ENCODE assay signal across 26 mouse cellular contexts in the genomic region with DNA sequence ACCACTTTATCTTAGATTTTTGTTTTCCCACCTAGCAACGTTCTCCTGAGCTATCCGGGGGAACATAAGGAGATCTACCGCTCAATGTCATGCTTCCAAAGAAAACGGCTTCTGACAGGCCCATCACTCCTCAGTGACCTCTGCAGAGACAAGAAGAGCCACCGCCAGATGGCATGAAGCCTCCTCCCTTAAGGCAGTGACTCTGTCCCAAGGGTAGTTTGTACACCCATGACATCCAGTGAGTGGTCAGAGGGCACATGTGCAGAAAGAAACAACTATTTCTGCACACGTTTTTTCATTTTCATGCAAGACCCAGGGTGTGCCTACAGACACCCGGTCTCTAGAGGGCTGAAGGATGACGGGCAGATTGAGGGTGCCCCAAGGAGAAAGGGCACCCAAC. TPM values are rescaled to one million over a fixed set of nuclear protein-coding genes. Genes with fewer than 3 reads are reported as not detected.
"Had no signal": no experiment of that assay in that cellular context is flagged by ENCODE, and none has a peak within 500 bp of the region (broad histone marks: within the 10 kb centered on the region; RNA-seq: fewer than 3 reads in every experiment).

No protein-coding gene starts in this region.

- DNase-seq: liver, postnatal 0 days; lung, adult 2 months; lung, postnatal 10 days; lung, postnatal 4 days; midbrain, embryonic 14.5 days; right cerebral cortex, adult 18-20 months; right cerebral cortex, postnatal 25 days; right cerebral cortex, postnatal 4 days; spleen, adult 18-20 months; thymus, adult 2 months; thymus, postnatal 25 days; thymus, postnatal 4 days had no signal

- ATAC-seq: liver, postnatal 0 days; midbrain, embryonic 16.5 days had no signal

- H3K27me3 ChIP-seq: lung, embryonic 15.5 days; midbrain, embryonic 12.5 days; neural tube, embryonic 13.5 days; neural tube, embryonic 15.5 days; stomach, embryonic 15.5 days had no signal

- H3K9me3 ChIP-seq: liver, embryonic 15.5 days; lung, embryonic 15.5 days; midbrain, embryonic 10.5 days; midbrain, embryonic 12.5 days; neural tube, embryonic 13.5 days; neural tube, embryonic 15.5 days; stomach, embryonic 15.5 days had no signal

- H3K36me3 ChIP-seq: liver, embryonic 15.5 days; lung, embryonic 15.5 days; midbrain, embryonic 10.5 days; midbrain, embryonic 12.5 days; neural tube, embryonic 13.5 days; neural tube, embryonic 15.5 days; stomach, embryonic 15.5 days had no signal

- H3K4me3 ChIP-seq: liver, embryonic 15.5 days; lung, embryonic 15.5 days; midbrain, embryonic 10.5 days; midbrain, embryonic 12.5 days; myocyte; neural tube, embryonic 13.5 days; neural tube, embryonic 15.5 days; stomach, embryonic 15.5 days had no signal

- H3K4me2 ChIP-seq: liver, embryonic 15.5 days; lung, embryonic 15.5 days; midbrain, embryonic 12.5 days; neural tube, embryonic 13.5 days; neural tube, embryonic 15.5 days; stomach, embryonic 15.5 days had no signal

- H3K9ac ChIP-seq: liver, embryonic 15.5 days; liver, postnatal 0 days; lung, embryonic 15.5 days; midbrain, embryonic 12.5 days; neural tube, embryonic 13.5 days; neural tube, embryonic 15.5 days; stomach, embryonic 15.5 days had no signal

- H3K27ac ChIP-seq: liver, embryonic 15.5 days; lung, embryonic 15.5 days; midbrain, embryonic 10.5 days; midbrain, embryonic 12.5 days; neural tube, embryonic 13.5 days; neural tube, embryonic 15.5 days; stomach, embryonic 15.5 days; stomach, postnatal 0 days had no signal

RNA-seq across cellular contexts. Expression of a gene that starts 9.2 kb away (rescaled TPM):
- total RNA-seq: megakaryocyte-erythroid progenitor cell, adult 5-6 weeks had no signal
- polyA plus RNA-seq: liver, embryonic 15.5 days; liver, postnatal 0 days; lung, embryonic 15.5 days; midbrain, embryonic 10.5 days; midbrain, embryonic 12.5 days; midbrain, embryonic 16.5 days; neural tube, embryonic 11.5 days; neural tube, embryonic 13.5 days; neural tube, embryonic 15.5 days; small intestine, adult 2 months; stomach, embryonic 15.5 days; stomach, postnatal 0 days; urinary bladder, adult 2 months had no signal
